Mouse (Mus musculus) heart, postnatal 0 days (tissue): ENCODE measurements at regions not wholly inside any gene's neighbourhood (a gene's known extent, or its start where the extent isn't known, plus 50 kb on each side); places are given as distances from the start of the nearest gene placed in this dataset.

Experiments
- ATAC-seq: fragments of 200-750 bp; cut with Nextera tagmentation; 2 replicates; pipeline ENCODE4 v1.8.0; 2017; ENCODE audit warnings: low read depth, moderate number of reproducible peaks, moderate library complexity; ENCODE audit not compliant: insufficient read depth
- DNase-seq: peaks from one replicate; pipeline ENCODE4 v3.0.0-alpha.2; 2016; ENCODE audit warnings: low spot score
- H3K27ac ChIP-seq: fragments of 300-500 bp; sonication (generic); 2 replicates; pipeline ENCODE4 v1.5.1; 2014; ENCODE audit warnings: low read depth, mild to moderate bottlenecking
- H3K27me3 ChIP-seq: fragments of 300-500 bp; sonication (generic); 2 replicates; pipeline ENCODE4 v1.6.1; 2014; ENCODE audit warnings: low read length, mixed read lengths; ENCODE audit not compliant: control insufficient read depth, insufficient read depth
- H3K36me3 ChIP-seq: fragments of 300-500 bp; sonication (generic); replicated peaks from 2 replicates; pipeline ENCODE4 v1.6.1; 2014; ENCODE audit warnings: low read length, mixed read lengths; ENCODE audit not compliant: control insufficient read depth, insufficient read depth
- H3K4me1 ChIP-seq: fragments of 300-500 bp; sonication (generic); 2 replicates; pipeline ENCODE4 v1.6.1; 2014; ENCODE audit warnings: antibody characterized with exemption; ENCODE audit not compliant: control insufficient read depth, insufficient read depth
- H3K4me2 ChIP-seq: fragments of 300-500 bp; sonication (generic); 2 replicates; pipeline ENCODE4 v1.6.1; 2014; ENCODE audit warnings: low read depth, mild to moderate bottlenecking, low read length, moderate library complexity
- H3K4me3 ChIP-seq: fragments of 300-500 bp; sonication (generic); 2 replicates; pipeline ENCODE4 v1.5.1; 2014; ENCODE audit warnings: low read depth, low read length
- H3K9ac ChIP-seq: fragments of 300-500 bp; sonication (generic); replicated peaks from 2 replicates; pipeline ENCODE4 v1.6.1; 2014; ENCODE audit warnings: low read depth, low read length, mixed read lengths
- H3K9me3 ChIP-seq: fragments of 300-500 bp; sonication (generic); replicated peaks from 2 replicates; pipeline ENCODE4 v1.6.1; 2016; ENCODE audit warnings: low read length; ENCODE audit not compliant: control insufficient read depth
- CTCF ChIP-seq: IDR thresholded peaks from 2 replicates; pipeline ENCODE4 v1.5.1; 2016; ENCODE audit warnings: antibody characterized with exemption, control low read depth, low read depth
- EP300 ChIP-seq: IDR thresholded peaks from 2 replicates; pipeline ENCODE4 v1.6.1; 2016; ENCODE audit warnings: antibody characterized with exemption, low read depth
- WGBS: fragments of 180-500 bp; shearing (Covaris S2); extraction: QIAGEN DNeasy Blood & Tissue Kit; methylation state at CpG from one replicate; pipeline ENCODE4 v1.1.7; 2014; 5-methylcytosine and 5-hydroxymethylcytosine counted together

GRCm38 (mm10) chr16:65370939-65371338 is 149.4 kb upstream of the Pou1f1 start:
- no peak for DNase-seq
- Histone ChIP-seq H3K36me3 (no peaks in the 10 kb centered on the region), H3K9me3 (no peaks in the 10 kb centered on the region), H3K27ac (no peak overlapping the region), H3K4me1 (no peaks in the 10 kb centered on the region), H3K9ac (no peak overlapping the region), H3K27me3 (no peaks in the 10 kb centered on the region), H3K4me3 (no peak overlapping the region), H3K4me2 (no peak overlapping the region)
- no peak for ATAC-seq
- 55% methylated on average over 2 of the region's 2 CpGs for WGBS
- TF ChIP-seq CTCF (peak; percentile 57), EP300 (no peak)

- H3K4me3 ChIP-seq: no peak overlapping the region
- no peaks in the 10 kb centered on the region for H3K4me1 ChIP-seq
- TF ChIP-seq EP300 (no peak), CTCF (no peak)
- ATAC-seq (no peak), DNase-seq (no peak)
- H3K9ac ChIP-seq: no peak overlapping the region
- no peak overlapping the region for H3K4me2 ChIP-seq
- no peaks in the 10 kb centered on the region for H3K36me3 ChIP-seq
- H3K27ac ChIP-seq: no peak overlapping the region
- H3K9me3 ChIP-seq: no peaks in the 10 kb centered on the region
- H3K27me3 ChIP-seq: no peaks in the 10 kb centered on the region
Measured at GRCm38 (mm10) chr16:65376553-65376952, 143.8 kb upstream of the Pou1f1 start.

DNA sequence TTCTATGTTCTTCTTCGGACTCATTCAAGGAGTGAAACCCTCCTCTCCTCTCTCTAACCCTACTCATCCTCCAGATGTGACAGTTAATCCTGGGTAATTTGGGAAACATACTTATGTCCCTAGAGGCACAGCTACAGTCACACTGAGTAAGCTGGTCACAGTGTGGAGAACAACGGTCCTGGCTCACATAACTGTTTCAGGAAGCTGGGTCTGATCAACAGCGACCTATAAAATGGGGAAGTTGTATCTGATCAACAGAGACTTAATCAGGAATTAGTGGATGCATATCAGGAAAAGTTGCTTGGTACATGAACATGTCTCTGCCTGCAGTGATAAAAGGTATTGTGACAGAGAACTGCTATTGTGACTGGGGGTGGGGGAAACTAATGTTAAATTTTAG is 142.0 kb upstream of the Pou1f1 start:
- H3K4me2 ChIP-seq: no peak overlapping the region
- H3K9ac ChIP-seq: no peak overlapping the region
- no peaks in the 10 kb centered on the region for H3K27me3 ChIP-seq
- TF ChIP-seq CTCF: no peak
- no peak for TF ChIP-seq EP300
- H3K4me3 ChIP-seq: no peak overlapping the region
- no peaks in the 10 kb centered on the region for H3K4me1 ChIP-seq
- DNase-seq: no peak
- ATAC-seq: no peak
- H3K27ac ChIP-seq: no peak overlapping the region
- H3K9me3 ChIP-seq: no peaks in the 10 kb centered on the region
- 65% methylated on average over 3 of the region's 3 CpGs for WGBS
- no peaks in the 10 kb centered on the region for H3K36me3 ChIP-seq

GRCm38 (mm10) chr16:65379939-65380338 is 140.4 kb upstream of the Pou1f1 start:
- no peaks in the 10 kb centered on the region for H3K36me3 ChIP-seq
- no peak for TF ChIP-seq EP300
- TF ChIP-seq CTCF: no peak
- no peaks in the 10 kb centered on the region for H3K4me1 ChIP-seq
- no peak overlapping the region for H3K4me3 ChIP-seq
- H3K9me3 ChIP-seq: no peaks in the 10 kb centered on the region
- H3K4me2 ChIP-seq: no peak overlapping the region
- no peaks in the 10 kb centered on the region for H3K27me3 ChIP-seq
- WGBS: 68% methylated on average over 5 of the region's 5 CpGs
- no peak overlapping the region for H3K9ac ChIP-seq
- ATAC-seq (no peak), DNase-seq (no peak)
- H3K27ac ChIP-seq: no peak overlapping the region

GRCm38 (mm10) chr16:65403926-65404648 is 116.2 kb upstream of the Pou1f1 start:
- 84% methylated on average over 5 of the region's 5 CpGs for WGBS
- Histone ChIP-seq H3K27ac (no peak overlapping the region), H3K36me3 (no peaks in the 10 kb centered on the region), H3K9me3 (no peaks in the 10 kb centered on the region), H3K27me3 (no peaks in the 10 kb centered on the region), H3K4me1 (no peaks in the 10 kb centered on the region), H3K4me3 (no peak overlapping the region), H3K9ac (no peak overlapping the region), H3K4me2 (no peak overlapping the region)
- DNase-seq (no peak), ATAC-seq (no peak)
- no peak for TF ChIP-seq EP300
- TF ChIP-seq CTCF: no peak

DNA sequence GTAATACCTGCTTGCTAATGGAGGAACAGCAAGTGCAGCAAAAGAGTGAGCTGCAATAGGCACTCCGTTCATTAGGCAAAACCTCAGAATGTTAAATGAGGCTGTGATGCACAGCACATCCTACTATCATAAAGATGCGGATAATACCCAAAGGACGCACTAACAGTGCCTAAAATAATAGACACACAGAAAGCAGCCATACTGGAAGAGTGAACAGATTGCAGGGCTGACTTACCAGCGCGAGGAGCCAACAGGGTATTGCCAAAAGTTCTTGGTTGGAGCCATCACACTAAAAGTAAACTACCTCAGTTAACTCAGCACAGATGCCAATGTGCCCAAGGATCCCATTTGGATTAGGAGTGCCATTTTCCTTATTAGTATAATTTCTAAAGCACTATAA is 115.5 kb upstream of the Pou1f1 start:
- H3K4me2 ChIP-seq: no peak overlapping the region
- no peaks in the 10 kb centered on the region for H3K9me3 ChIP-seq
- H3K36me3 ChIP-seq: no peaks in the 10 kb centered on the region
- ATAC-seq (no peak), DNase-seq (no peak)
- H3K4me1 ChIP-seq: no peaks in the 10 kb centered on the region
- no peak overlapping the region for H3K9ac ChIP-seq
- TF ChIP-seq EP300 (no peak), CTCF (no peak)
- no peak overlapping the region for H3K4me3 ChIP-seq
- no peak overlapping the region for H3K27ac ChIP-seq
- no peaks in the 10 kb centered on the region for H3K27me3 ChIP-seq
- 78% methylated on average over 5 of the region's 5 CpGs for WGBS
